Mouse (Mus musculus): Measurements from ENCODE around the gene Armc9.

GRCm38 (mm10) chr1:86281781-86282536, 127.4 kb downstream of the Armc9 start:
- TF ChIP-seq MAFK (IDR thresholded peaks at IDR 0.05; ENCODE audit: insufficient read depth, low read depth, low read length) (no peak), ZC3H11A (IDR thresholded peaks at IDR 0.05; ENCODE audit: borderline replicate concordance, low read depth, low read length) (no peak)
